Mouse (Mus musculus) cerebellum, adult 2 months (tissue): ENCODE data around the gene Eif4g3.

ENCODE experiments used
- CTCF ChIP-seq: fragments of 200-500 bp; IDR thresholded peaks from 2 replicates; pipeline ENCODE4 v1.5.1; 2011; ENCODE audit warnings: low read depth, mild to moderate bottlenecking, control low read depth, low read length, moderate library complexity, borderline replicate concordance; ENCODE audit not compliant: insufficient read depth
- POLR2A ChIP-seq: fragments of 200-500 bp; IDR thresholded peaks from 2 replicates; pipeline ENCODE4 v1.6.1; 2011; ENCODE audit warnings: low read length, control low read depth, borderline replicate concordance; ENCODE audit not compliant: insufficient read depth

- no peak for TF ChIP-seq CTCF
- no peak for TF ChIP-seq POLR2A
Observed at GRCm38 (mm10) chr4:137954184-137954583, 38.6 kb upstream of the Eif4g3 start.
